Mouse (Mus musculus) naive thymus-derived CD4-positive, alpha-beta T cell, adult 2 months (primary cell): ENCODE data around the gene Gm382.

Experiments
- DNase-seq: peaks from one replicate; pipeline ENCODE4 v3.0.0-alpha.2; 2011; ENCODE audit warnings: low read depth

Gene Gm382

DNA sequence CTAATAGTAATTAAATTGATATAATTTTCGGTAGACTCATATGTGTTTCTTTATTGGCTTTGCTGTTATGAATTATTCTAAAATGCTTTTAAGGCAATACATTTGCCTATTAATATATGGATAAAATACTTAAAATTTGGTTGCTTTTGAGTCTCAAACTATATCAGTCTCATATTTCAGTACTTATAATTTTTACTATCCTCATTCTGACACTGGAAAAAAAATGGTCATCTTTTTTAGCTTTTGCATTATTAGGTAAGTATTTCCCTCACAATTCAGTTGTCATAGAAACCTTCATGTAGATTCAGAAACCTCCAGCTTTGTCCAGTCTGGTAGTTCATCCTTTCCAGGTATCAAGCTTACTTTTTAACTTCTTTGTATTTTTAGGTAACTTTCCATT lies at the start of gene Gm382:
Gm382 (plus strand) TSS at position 301 of the 400 bp plus-strand sequence.
- DNase-seq = no peak

DNA sequence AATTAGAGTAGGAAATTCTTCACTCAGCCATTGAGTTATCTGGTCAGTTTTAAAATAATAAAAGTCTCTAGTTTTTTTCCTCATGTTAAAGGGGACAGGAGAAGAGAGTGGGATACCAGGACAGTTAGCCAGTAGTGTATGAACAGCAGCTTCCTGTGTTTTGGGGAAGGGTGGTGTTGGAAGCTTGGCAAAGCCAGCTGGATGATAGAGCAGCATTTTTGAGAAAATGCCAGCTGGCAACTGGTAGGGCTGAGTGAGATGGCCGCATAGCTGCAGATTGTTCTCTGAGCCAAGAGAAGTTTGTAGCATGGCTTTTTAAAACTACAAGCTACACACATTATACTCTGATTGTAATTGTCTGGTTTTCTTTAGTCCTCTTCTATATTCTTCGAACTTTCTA lies 30.4 kb downstream of the Gm382 start:
- DNase-seq = no peak

GRCm38 (mm10) chrX:127091282-127091681 lies 51.5 kb downstream of the Gm382 start:
- no peak for DNase-seq

DNA sequence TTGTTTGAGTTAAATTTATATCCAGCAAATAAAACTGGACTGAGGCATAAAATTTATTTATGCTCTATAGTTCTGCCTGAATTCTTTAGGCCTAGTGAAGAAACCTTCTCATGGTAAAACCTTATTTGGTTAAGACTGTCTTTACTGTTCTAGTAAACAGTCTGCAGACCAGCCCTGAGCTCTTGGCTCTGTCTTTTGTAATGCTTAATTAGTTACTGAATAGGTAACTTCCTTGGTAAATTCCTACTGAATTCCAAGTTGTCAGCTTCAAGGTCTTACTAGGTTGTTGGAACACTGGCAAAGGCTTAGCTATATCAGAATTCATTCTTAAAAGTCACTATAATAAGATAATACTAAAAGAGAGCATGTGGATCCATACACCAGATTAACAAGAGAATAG lies 53.3 kb downstream of the Gm382 start:
- DNase-seq = no peak

GRCm38 (mm10) chrX:127093961-127094360 lies 54.2 kb downstream of the Gm382 start:
- no peak for DNase-seq

- no peak for DNase-seq
These were observed 64.6 kb downstream of the Gm382 start for GRCm38 (mm10) chrX:127104341-127104740.
